Mouse (Mus musculus) spleen, adult 12 weeks (tissue): ENCODE results near the gene Iqsec1.

ENCODE experiments used
- DNase-seq: peaks from one replicate; pipeline ENCODE4 v3.0.0; 2022; ENCODE audit warnings: low spot score

Gene Iqsec1

GRCm38 (mm10) chr6:90754927-90755612 lies 233.4 kb downstream of the Iqsec1 start:
- DNase-seq: no peak

DNA sequence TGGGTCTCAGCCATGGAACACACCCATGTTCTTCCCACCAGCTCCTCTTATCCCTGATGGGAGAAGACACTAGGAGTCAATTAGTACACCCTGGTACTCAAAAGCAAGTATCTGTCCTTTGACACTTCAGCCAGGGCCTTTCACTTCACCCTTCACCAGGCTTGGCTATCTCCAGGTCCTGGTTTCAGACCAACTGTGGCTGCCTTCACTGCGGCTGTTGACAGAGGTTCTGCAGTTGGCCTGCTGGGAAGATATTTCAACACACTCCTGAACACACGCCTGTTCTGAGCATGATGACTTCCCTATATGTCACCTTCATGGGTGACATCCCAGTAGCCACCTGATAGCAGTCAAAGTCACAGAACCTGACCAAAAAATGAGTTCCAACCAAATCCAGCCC lies 234.4 kb downstream of the Iqsec1 start:
- no peak for DNase-seq

- DNase-seq: no peak
Measured at GRCm38 (mm10) chr6:90753656-90754055, 234.8 kb downstream of the Iqsec1 start.

GRCm38 (mm10) chr6:90751624-90752023 lies 236.9 kb downstream of the Iqsec1 start:
- no peak for DNase-seq

DNA sequence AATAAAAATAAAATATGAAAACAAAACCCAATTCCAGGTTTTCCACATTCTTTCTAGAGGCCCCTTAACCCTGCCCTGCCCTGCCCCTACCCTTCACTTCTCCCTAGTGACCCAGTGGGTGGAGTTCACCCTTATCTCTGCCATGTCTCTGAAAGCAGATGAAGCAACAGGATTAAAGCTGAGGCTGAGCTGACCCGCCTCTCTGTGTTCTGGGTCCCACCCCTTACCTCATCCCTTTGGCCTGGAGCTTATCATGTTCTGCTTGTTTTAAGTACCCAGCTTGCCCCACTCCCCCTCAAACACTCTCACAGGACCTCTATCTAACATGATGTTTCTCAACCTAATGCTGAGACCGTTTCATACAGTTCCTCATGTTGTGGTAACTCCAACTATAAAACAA lies 238.4 kb downstream of the Iqsec1 start:
- no peak for DNase-seq

GRCm38 (mm10) chr6:90749414-90749937 lies 239.0 kb downstream of the Iqsec1 start:
- no peak for DNase-seq

GRCm38 (mm10) chr6:90748976-90749375 lies 239.5 kb downstream of the Iqsec1 start:
- DNase-seq: no peak

DNA sequence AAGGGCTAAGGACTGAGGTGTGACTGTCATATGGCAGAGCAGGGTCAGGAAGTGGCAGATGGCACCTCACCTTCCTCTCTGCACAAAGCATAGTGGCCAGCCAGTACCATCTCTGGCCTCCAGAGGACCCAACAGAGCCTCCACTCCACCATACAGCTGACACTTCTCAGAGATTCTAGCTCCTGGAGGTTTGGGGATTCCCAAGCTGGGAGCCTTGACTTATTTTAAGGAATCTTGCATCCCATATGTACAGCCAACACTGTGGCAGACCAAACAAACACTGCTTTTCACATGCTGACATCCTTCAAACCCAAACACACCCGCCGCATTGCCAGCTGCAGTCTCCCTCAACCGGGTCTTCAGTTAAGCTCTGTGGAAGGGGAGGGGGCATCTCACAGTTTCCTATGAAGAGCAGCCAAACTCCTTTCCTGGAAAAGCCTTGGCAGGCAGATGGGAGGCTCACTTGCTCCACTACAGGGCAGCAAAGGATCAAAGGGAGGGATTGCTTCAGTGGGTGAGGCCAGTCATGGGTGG lies 242.1 kb downstream of the Iqsec1 start:
- no peak for DNase-seq

GRCm38 (mm10) chr6:90745401-90746198 lies 242.9 kb downstream of the Iqsec1 start:
- DNase-seq: no peak

DNA sequence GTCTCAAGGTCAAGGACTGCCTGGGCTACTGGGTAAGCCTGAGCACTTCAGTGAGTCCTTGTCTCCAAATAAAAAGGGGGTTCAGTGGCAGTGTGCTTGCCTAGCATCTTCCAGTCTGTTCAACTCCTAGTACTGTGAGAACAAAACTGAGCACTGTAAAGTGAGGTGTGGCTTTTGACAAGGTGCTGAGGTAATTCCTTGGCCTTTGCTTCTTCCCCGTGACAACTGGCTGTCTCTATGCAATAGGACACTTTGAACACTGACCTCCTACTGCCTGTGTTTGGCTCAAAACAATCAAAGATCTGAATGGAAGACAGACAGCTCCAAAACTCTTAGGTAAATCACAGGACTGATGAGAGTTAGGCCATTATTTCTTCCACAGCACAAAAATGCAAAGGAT lies 246.0 kb downstream of the Iqsec1 start:
- DNase-seq: no peak

DNA sequence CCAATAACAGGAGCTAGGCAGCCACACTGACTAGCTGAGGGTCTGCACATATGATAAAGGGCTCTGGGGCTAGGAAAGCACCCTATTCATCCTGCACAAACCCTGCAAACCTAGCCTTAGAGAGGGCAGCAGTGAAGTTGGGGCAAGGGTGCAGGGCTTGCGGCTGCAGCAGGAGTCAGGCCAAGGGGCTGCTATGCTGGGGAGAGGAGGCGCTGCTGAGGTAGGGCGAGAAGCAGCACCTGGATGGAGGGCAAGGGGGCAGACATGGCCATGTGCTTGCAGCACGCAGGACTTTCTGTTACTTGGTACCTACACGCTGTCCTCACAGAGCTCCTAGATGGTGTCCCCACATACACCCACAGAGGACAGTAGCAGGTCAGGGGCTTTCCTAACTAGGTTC lies 246.8 kb downstream of the Iqsec1 start:
- no peak for DNase-seq

DNA sequence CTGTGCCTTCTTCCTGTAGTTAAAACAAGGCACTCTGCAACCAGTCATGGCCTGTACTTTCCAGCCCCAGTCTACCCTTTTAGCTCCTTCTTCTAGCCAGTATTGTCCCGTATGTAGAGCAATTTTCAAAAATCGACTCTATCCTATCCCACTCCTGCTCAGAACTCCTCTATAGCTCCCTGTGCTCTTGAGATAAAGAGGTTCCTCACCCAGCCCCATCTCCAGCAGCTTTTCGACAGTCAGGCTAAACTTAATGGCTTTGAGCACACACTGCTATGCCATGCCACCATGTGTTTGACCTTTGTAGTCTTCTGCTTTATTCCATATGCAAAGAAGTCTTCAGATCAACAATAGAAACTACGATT lies 247.4 kb downstream of the Iqsec1 start:
- no peak for DNase-seq

DNA sequence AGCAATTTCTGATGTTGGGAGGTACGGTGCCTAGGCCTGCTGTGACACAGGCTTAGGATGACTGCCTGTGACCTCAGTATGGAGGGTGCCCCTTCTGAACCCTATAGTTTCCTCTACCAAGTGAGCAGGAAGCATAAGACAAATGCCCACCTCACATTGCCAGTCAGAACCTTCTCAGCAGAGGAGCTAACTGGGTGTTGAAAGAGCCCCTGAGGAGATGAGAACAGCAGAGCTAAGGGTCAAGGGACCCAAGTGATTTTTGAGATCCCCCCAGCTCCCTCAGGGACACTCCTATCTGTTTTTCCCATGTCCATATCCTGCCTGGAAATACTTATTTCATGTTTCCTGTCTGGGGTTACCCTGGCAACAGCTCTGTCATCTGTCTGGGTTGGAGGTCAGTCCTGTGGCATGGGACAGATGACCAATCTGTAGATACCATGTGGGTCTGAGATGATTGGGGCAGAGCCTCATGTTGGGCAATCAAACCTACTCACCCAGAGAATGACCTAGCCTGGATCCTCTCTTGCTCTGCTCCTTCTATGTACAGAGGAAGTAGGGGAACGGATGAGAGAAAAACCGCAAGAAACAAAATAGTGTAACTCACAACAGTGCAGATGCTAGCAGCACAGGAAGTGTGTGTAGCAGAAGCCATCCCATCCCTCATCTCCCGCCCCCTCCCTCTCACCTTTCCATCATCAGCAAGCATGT lies 248.0 kb downstream of the Iqsec1 start:
- no peak for DNase-seq

DNA sequence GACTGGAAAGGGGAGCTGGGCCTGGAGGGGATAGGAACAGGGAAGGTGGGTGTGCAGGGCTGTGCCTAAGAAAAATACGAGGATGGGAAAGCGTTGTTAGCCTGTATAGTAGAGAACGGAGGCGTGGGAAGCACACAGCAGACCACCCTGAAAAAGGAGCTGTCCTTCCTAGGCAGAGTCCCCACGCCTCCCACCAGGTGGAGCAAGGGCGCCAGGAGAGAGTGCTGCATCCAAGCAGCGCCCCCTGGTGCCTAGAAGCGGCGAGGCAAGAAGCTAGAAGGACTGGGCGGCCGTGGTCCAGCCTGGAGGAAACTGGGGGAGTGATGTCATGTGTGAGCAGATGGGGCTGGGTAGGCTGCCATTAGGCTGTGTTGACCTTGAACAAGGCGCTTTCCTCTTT lies 251.1 kb downstream of the Iqsec1 start:
- peak; percentile 78 for DNase-seq

DNA sequence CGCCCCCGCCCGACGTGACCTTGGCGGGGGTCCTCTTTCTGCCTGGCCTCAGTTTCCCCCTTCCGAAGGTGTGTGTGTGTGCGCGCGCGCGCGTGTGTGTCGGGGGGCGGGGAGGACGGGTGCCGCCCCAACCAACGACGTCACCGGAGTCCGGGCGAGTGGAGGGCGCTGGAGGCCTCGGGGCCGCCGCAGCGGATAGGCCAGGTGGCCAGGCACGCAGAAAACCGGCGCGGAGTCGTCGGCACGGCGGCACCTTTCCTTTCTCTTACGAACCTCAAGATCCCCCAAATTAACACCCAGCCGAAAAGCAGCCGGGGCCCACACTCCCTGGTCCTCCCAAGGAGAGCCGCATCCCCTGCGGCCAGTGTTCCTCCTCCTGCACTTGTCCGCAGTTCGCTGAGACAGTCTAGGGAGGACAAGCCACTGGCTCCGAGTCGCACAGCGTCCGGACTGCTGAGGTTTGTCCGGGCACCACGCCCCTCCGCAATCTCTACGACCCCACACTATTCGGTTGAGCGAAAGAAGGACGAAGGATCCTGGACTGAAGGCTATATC lies 251.7 kb downstream of the Iqsec1 start:
- DNase-seq: peak; percentile 23

DNA sequence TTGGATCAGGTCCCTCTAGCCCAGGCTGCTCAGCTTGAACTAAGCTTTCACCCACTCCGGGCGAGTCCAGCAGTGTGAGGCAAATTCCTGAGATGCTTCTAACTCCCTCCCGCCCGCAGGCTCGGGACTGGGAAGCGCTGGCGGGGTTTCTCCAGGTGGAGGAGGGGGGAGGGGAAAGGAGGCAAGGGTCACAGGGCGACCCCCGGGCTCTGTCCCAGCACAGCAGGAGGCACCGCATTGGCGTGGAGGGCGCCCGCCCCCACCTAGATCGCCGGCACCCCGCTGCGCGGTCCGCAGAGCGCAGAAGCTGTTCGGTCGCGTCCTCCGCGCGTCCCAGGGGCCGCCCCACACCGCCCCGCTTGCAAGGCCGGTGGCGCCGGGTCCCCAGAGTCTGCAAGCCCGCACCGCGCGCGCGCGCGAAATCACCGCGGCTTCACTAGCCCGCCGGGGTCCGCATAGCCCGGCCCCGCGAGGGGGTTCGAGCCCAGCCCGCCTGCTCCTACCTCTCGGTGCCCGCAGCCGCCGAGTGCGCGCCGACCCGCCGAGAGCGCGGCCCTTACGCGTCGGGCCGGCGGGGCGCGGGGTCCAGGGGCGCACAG lies 252.3 kb downstream of the Iqsec1 start:
- no peak for DNase-seq

GRCm38 (mm10) chr6:90735396-90736036 lies 253.0 kb downstream of the Iqsec1 start:
- no peak for DNase-seq

DNA sequence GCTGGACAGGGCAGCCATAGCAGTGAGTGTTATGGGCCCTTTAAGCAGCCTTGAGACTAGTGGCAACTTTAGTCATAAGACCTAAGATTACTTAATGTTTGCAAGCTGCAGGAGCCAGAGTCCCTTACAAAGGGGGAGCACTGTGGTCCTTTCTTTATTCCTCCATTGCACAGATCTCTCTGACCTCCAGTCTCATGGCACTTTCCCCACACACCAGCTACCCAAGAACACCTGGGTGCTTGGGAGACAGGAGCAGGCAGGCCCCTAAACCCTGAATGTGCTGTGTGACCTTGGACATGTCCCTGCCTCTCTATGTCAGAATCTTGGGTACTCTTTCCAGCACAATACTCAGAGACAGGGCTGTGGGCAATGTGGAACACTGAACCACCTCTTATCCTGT lies 253.7 kb downstream of the Iqsec1 start:
- no peak for DNase-seq

DNA sequence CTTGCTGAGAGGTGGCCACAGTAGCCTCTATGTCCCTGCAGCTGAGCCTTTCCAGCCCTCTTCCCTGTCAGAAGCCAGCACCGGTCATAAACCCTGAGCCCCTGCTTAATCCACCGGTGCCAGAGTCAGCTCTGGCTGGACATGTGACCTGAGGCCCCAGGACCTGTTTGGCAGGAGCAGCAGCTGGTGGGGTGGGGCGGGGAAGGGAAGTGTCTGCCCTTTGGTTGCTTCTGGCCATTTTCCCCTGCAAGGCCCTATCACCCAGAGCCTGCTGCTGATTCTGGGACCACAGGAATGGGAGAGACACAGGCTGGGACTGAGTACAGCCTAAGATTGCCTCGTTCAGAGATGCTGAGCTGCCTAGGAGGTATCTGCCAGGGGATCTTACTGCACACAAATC lies 257.2 kb downstream of the Iqsec1 start:
- DNase-seq: no peak

DNA sequence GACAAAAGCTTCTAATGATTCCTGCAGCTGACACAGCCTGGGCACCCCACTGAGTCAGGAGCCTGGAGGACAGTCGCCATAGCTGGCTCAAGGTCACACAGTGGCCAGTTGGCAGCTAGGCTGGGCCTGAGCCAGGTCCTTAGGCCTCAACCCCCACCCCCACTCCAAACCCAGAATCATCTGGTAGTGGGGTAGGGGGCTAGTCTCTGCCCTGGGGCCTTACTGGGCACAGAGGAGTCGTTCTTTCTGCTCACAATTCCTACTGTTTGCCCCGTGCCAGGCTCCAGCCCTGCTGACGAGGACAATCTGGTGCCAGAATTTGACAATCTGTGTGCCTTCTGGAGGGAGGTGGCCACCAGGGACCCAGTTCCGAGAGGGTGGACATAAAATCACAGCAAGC lies 258.7 kb downstream of the Iqsec1 start:
- DNase-seq: no peak

GRCm38 (mm10) chr6:90728491-90728931 lies 260.0 kb downstream of the Iqsec1 start:
- peak; percentile 68 for DNase-seq
